9 mouse cellular contexts compared by ENCODE assay signal in the genomic region with DNA sequence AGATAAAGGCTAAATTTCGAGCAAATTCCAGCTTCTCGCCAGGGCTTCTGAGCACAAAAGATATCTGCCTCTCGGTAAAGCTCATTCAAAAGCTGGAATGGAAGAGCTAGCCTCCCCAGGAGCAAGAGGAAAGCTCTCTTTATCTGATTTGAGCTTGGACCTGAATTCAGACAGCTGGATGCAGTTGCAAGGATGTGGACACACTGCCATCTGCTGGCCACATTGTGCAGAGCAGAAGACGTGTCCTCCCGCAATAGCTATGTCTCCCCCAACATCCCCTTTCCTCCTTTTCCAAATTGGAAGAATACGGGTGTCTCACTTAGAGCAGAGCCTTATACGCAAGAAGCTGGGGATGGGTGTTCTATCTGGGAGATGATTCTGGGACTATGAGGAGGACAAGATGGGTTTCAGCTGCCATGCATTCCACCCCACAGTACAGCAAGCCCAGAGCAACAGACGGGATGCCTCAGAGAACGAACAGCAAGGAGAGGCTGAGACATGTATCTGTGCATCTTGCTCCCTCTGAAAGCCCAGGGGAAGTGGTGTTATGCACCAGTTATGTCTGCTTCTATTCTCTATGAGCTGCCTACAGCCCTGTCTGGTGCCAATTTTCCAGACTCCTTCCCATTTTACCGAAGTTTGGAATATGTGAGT. TPM values are rescaled to one million over a fixed set of nuclear protein-coding genes. Genes with fewer than 3 reads are reported as not detected.
DNase-seq lines count a peak whose midpoint lies in the region; ATAC-seq and TF ChIP-seq lines count a peak whose summit lies in the region.
"Had no signal": no experiment of that assay in that cellular context is flagged by ENCODE, and none has a peak within 500 bp of the region (broad histone marks: within the 10 kb centered on the region; RNA-seq: fewer than 3 reads in every experiment).

No protein-coding gene starts in this region.

- no peak overlapping the region for H3K27ac ChIP-seq in liver, embryonic 14.5 days

- no peak overlapping the region for H3K4me2 ChIP-seq in liver, embryonic 14.5 days (ENCODE audit: low read depth)

- peak; percentile 71; the same call in 1 of the 2 replicates for ATAC-seq in common myeloid progenitor, adult 5-6 weeks (replicated peaks; ENCODE audit: low read depth, poor library complexity, severe bottlenecking)
- ATAC-seq in liver, embryonic 14.5 days (ENCODE audit: insufficient read depth), result no peak

- TF ChIP-seq EP300 in liver, embryonic 14.5 days (IDR thresholded peaks at IDR 0.05; ENCODE audit: low read depth), result no peak

- no peak overlapping the region for H3K4me3 ChIP-seq in liver, embryonic 14.5 days (ENCODE audit: insufficient read depth in 1 of 2, low read depth in 2 of 2, low read length in 2 of 2)
- H3K4me3 ChIP-seq: erythroblast, embryonic 14.5 days had no signal

- peak; percentile 86 for TF ChIP-seq CTCF in liver, embryonic 14.5 days (IDR thresholded peaks at IDR 0.05; ENCODE audit: low read depth)

- H3K27me3 ChIP-seq in liver, embryonic 14.5 days (ENCODE audit: control insufficient read depth, insufficient read depth, low read length), result no peaks in the 10 kb centered on the region

- no peaks in the 10 kb centered on the region for H3K9me3 ChIP-seq in liver, embryonic 14.5 days (ENCODE audit: control insufficient read depth, low read length)

- DNase-seq in 416B (ENCODE audit: low read depth), result peak; percentile 64
- DNase-seq in ZHBTc4 (ENCODE audit: low read depth, low spot score), result peak; percentile 81
- DNase-seq in gastrocnemius, postnatal 4 days (ENCODE audit: low spot score in 2 of 2), result peak; percentile 48 to 67
- peak; percentile 88 for DNase-seq in kidney, postnatal 10 days
- DNase-seq in liver, embryonic 14.5 days (ENCODE audit: low read depth in 3 of 3, low spot score in 3 of 3), result peak in 1 of 3 experiments; percentile 3
- DNase-seq in ovary, postnatal 14 days (ENCODE audit: low spot score), result peak; percentile 78
- peak; percentile 56 for DNase-seq in thymus, postnatal 14 days

- no peaks in the 10 kb centered on the region for H3K36me3 ChIP-seq in liver, embryonic 14.5 days (replicated peaks; ENCODE audit: control insufficient read depth, insufficient read depth, low read depth)

- H3K4me1 ChIP-seq in liver, embryonic 14.5 days (replicated peaks; ENCODE audit: control insufficient read depth in 2 of 2, insufficient read depth in 2 of 2, low read length in 1 of 2), result no peaks in the 10 kb centered on the region

- WGBS in liver, embryonic 14.5 days (ENCODE audit: insufficient replicate concordance), result 31% methylated on average over 10 of the region's 10 CpGs

- H3K9ac ChIP-seq in liver, embryonic 14.5 days (replicated peaks), result no peak overlapping the region

RNA-seq across cellular contexts. Expression of a gene that starts 16.3 kb away (rescaled TPM):
- total RNA-seq in common myeloid progenitor, adult 5-6 weeks (2017), result not detected in 2 replicates
- total RNA-seq in gastrocnemius, postnatal 4 days (2021), result under 1 TPM; 0.20 to 0.49 TPM
- 0.09 TPM in 1 of 2 replicates, not detected in the other for polyA plus RNA-seq in liver, embryonic 14.5 days (2012; rRNA removed)
- 0.08 TPM in 1 of 2 replicates, not detected in the other for polyA plus RNA-seq in liver, embryonic 14.5 days (2014; fragmentation: Nextera tagmentation; extraction: Ambion mirVana)
- polyA plus RNA-seq: erythroblast, embryonic 14.5 days had no signal

RNA-seq across cellular contexts. Expression of a gene that starts 45.0 kb away (rescaled TPM):
- 2.4 and 3.2 TPM in 2 replicates for total RNA-seq in common myeloid progenitor, adult 5-6 weeks (2017)
- 1 to 10 TPM; 1.1 to 3.0 TPM for total RNA-seq in gastrocnemius, postnatal 4 days (2021)
- polyA plus RNA-seq in liver, embryonic 14.5 days (2012; rRNA removed), result 13.0 and 15.5 TPM in 2 replicates
- 11.6 and 13.4 TPM in 2 replicates for polyA plus RNA-seq in liver, embryonic 14.5 days (2014; fragmentation: Nextera tagmentation; extraction: Ambion mirVana)

RNA-seq across cellular contexts. Expression of a gene that starts 57.8 kb away (rescaled TPM):
- total RNA-seq in common myeloid progenitor, adult 5-6 weeks (2017), result 82.8 and 88.2 TPM in 2 replicates
- total RNA-seq in gastrocnemius, postnatal 4 days (2021), result 10 to 100 TPM; 60.3 to 62.5 TPM
- 19.9 and 24.5 TPM in 2 replicates for polyA plus RNA-seq in liver, embryonic 14.5 days (2012; rRNA removed)
- polyA plus RNA-seq in liver, embryonic 14.5 days (2014; fragmentation: Nextera tagmentation; extraction: Ambion mirVana), result 6.5 and 8.1 TPM in 2 replicates
